Comparison of ENCODE assay signal across 8 mouse cellular contexts in the genomic region with DNA sequence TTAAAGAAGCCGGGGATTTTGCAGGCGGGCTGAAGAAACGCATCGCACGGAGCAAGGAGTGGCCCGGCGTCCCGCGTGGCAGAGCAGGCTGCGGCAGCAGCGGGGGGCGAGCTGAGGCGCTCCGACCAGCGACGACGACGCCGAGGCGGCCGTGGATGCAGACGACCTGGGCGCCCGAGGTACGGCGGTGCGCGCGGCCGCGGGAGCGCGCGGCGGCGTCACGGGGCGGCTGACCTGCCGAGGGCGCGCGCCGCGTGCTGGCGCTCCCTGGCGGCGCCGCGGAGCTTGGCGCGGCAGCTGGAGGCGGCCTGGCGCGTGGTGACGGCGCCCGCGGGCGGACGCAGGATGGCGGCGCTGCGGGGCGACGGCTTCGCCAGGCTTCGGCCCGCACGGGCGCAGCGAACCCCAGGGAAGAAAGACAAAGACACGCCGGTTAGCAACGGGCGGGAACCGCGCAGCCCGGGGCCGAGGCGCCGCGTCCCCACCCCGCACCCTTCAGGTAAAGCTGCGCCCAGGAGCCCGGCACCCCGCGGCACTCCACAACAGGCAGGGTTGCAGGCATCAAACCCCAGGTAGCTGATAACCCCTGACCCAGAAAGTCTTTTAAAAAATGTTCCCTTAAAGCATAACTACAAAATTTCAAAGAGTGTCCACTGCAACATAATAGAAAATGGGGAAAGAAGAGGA.
DNase-seq lines count a peak whose midpoint lies in the region; ATAC-seq and TF ChIP-seq lines count a peak whose summit lies in the region.

No protein-coding gene starts in this region.

- ATAC-seq in embryonic facial prominence, embryonic 14.5 days (ENCODE audit: low read depth), result peak; percentile 93
- peak; percentile 55; the same call in 1 of the 2 replicates for ATAC-seq in limb, embryonic 15.5 days (ENCODE audit: insufficient number of reproducible peaks, low FRiP score, low TSS enrichment, low read depth)

- DNase-seq in 3134 (ENCODE audit: extremely low read depth, insufficient read length, low spot score), result peak; percentile 27
- peak; percentile 24 to 30 for DNase-seq in adrenal gland, postnatal 4 days (ENCODE audit: low spot score in 2 of 2)
- peak; percentile 81 for DNase-seq in embryonic facial prominence, embryonic 14.5 days (ENCODE audit: low spot score)
- peak; percentile 25 for DNase-seq in heart, adult 8-10 months (ENCODE audit: low spot score)
- DNase-seq in kidney, adult 9 months, result peak; percentile 50
- peak; percentile 63 for DNase-seq in splenic B cell, adult 2 months (ENCODE audit: low read depth, low spot score)

- under 1% methylated on average over 29 of the region's 87 CpGs for WGBS in embryonic facial prominence, embryonic 14.5 days
- WGBS in limb, embryonic 15.5 days, result under 1% methylated on average over 71 of the region's 87 CpGs

- H3K4me1 ChIP-seq in embryonic facial prominence, embryonic 14.5 days (ENCODE audit: control insufficient read depth, insufficient read depth, low read length), result no peaks in the 10 kb centered on the region
- no peaks in the 10 kb centered on the region for H3K4me1 ChIP-seq in limb, embryonic 15.5 days

- peak; percentile 48 for TF ChIP-seq POLR2A in myocyte (IDR thresholded peaks at IDR 0.05; ENCODE audit: insufficient read length, low read depth)

- 0 out of 2 replicates have a peak, but pooled peaks cover under 1% of the 10 kb centered on the region for H3K36me3 ChIP-seq in embryonic facial prominence, embryonic 14.5 days (ENCODE audit: control insufficient read depth, insufficient read depth, low read length)
- H3K36me3 ChIP-seq in limb, embryonic 15.5 days, result no peaks in the 10 kb centered on the region
- no peaks in the 10 kb centered on the region for H3K36me3 ChIP-seq in myocyte (ENCODE audit: control insufficient read depth, insufficient read depth)
- H3K36me3 ChIP-seq in splenic B cell, adult 2 months (ENCODE audit: control insufficient read depth, insufficient read depth, low read length, poor library complexity, severe bottlenecking), result 0 out of 2 replicates have a peak, but pooled peaks cover 1% of the 10 kb centered on the region

- peak overlapping the region; percentile 80 for H3K9ac ChIP-seq in embryonic facial prominence, embryonic 14.5 days (ENCODE audit: low read depth, low read length)
- peak overlapping the region; percentile 65 for H3K9ac ChIP-seq in limb, embryonic 15.5 days

- no peaks in the 10 kb centered on the region for H3K27me3 ChIP-seq in embryonic facial prominence, embryonic 14.5 days (replicated peaks; ENCODE audit: control insufficient read depth, insufficient read depth, low read length)
- no peaks in the 10 kb centered on the region for H3K27me3 ChIP-seq in limb, embryonic 15.5 days
- H3K27me3 ChIP-seq in myocyte (ENCODE audit: control insufficient read depth, insufficient read depth, insufficient read length), result no peaks in the 10 kb centered on the region
- H3K27me3 ChIP-seq in splenic B cell, adult 2 months (ENCODE audit: control insufficient read depth, insufficient read depth, low read length, poor library complexity, severe bottlenecking), result no peaks in the 10 kb centered on the region

- H3K27ac ChIP-seq in embryonic facial prominence, embryonic 14.5 days (replicated peaks; ENCODE audit: low read depth, low read length), result no peak overlapping the region
- no peak overlapping the region for H3K27ac ChIP-seq in limb, embryonic 15.5 days

- no peaks in the 10 kb centered on the region for H3K9me3 ChIP-seq in embryonic facial prominence, embryonic 14.5 days (ENCODE audit: control insufficient read depth, low read length)
- no peaks in the 10 kb centered on the region for H3K9me3 ChIP-seq in limb, embryonic 15.5 days

- H3K4me2 ChIP-seq in embryonic facial prominence, embryonic 14.5 days (ENCODE audit: low read depth, low read length), result peak overlapping the region; percentile 79
- peak overlapping the region; percentile 88 for H3K4me2 ChIP-seq in limb, embryonic 15.5 days
- peak overlapping the region; percentile 90 for H3K4me2 ChIP-seq in myocyte (ENCODE audit: low read depth)

- no peaks in the 10 kb centered on the region for H3K79me2 ChIP-seq in myocyte (ENCODE audit: control insufficient read depth, insufficient read depth)

- peak overlapping the region; percentile 68 for H3K4me3 ChIP-seq in embryonic facial prominence, embryonic 14.5 days (ENCODE audit: low read depth, low read length)
- peak overlapping the region; percentile 63 for H3K4me3 ChIP-seq in limb, embryonic 15.5 days
- no peak overlapping the region for H3K4me3 ChIP-seq in myocyte

- peak overlapping the region; percentile 19 for H3ac ChIP-seq in myocyte (ENCODE audit: control insufficient read depth, insufficient read length)

TF ChIP-seq in myocyte, 11 proteins besides CTCF, POLR2A, EP300 and RAD21:
- no peak for TF ChIP-seq USF1 (IDR thresholded peaks at IDR 0.05; ENCODE audit: low read depth)
- peak in 2 of 3 experiments; percentile 60 to 70 for TF ChIP-seq MYOG (IDR thresholded peaks at IDR 0.05; ENCODE audit: control insufficient read depth in 1 of 3, insufficient read depth in 1 of 3, insufficient read length in 2 of 3, low read depth in 2 of 3)
- peak in 1 of 3 experiments; percentile 75 for TF ChIP-seq MYOD1 (IDR thresholded peaks at IDR 0.05; ENCODE audit: control insufficient read depth in 1 of 3, insufficient read length in 2 of 3, low read depth in 2 of 3)

Comparison
In these comparisons a context has a peak if more than half of its experiments do, and no peak if none do; other contexts are left out.
1. DNase-seq: peak in every context shown above with its lines; median percentile 81 in embryonic facial prominence, embryonic 14.5 days; 63 in splenic B cell, adult 2 months; 50 in kidney, adult 9 months; 27 in 3134; 27 in adrenal gland, postnatal 4 days; 25 in heart, adult 8-10 months.